Mouse (Mus musculus) forebrain, embryonic 16.5 days (tissue): Measurements from ENCODE around the gene Npc2. TPM values are rescaled to one million over a fixed set of nuclear protein-coding genes. Genes with fewer than 3 reads are reported as not detected.

Source experiments
- ATAC-seq: fragments of 200-750 bp; cut with Nextera tagmentation; 2 replicates; pipeline ENCODE4 v1.8.0; 2017; ENCODE audit warnings: mild to moderate bottlenecking, moderate library complexity
- H3K27ac ChIP-seq: fragments of 300-500 bp; sonication (generic); 2 replicates; pipeline ENCODE4 v1.5.1; 2014; ENCODE audit warnings: low read length, control low read depth
- H3K27me3 ChIP-seq: fragments of 300-500 bp; sonication (generic); replicated peaks from 2 replicates; pipeline ENCODE4 v1.6.1; 2014; ENCODE audit warnings: low read length; ENCODE audit not compliant: control insufficient read depth, insufficient read depth
- H3K36me3 ChIP-seq: fragments of 300-500 bp; sonication (generic); 2 replicates; pipeline ENCODE4 v1.6.1; 2014; ENCODE audit not compliant: control insufficient read depth, insufficient read depth
- H3K4me1 ChIP-seq: fragments of 300-500 bp; sonication (generic); replicated peaks from 2 replicates; pipeline ENCODE4 v1.6.1; 2014; ENCODE audit warnings: low read length; ENCODE audit not compliant: control insufficient read depth, insufficient read depth
- H3K4me2 ChIP-seq: fragments of 300-500 bp; sonication (generic); 2 replicates; pipeline ENCODE4 v1.6.1; 2014; ENCODE audit warnings: mild to moderate bottlenecking, low read length, control low read depth
- H3K4me3 ChIP-seq: fragments of 300-500 bp; sonication (generic); replicated peaks from 2 replicates; pipeline ENCODE4 v1.5.1; 2014; ENCODE audit warnings: mild to moderate bottlenecking, low read length, control low read depth
- H3K9ac ChIP-seq: fragments of 300-500 bp; sonication (generic); replicated peaks from 2 replicates; pipeline ENCODE4 v1.6.1; 2014; ENCODE audit warnings: low read depth, low read length, control low read depth
- H3K9me3 ChIP-seq: fragments of 300-500 bp; sonication (generic); 2 replicates; pipeline ENCODE4 v1.6.1; 2016; ENCODE audit warnings: low read length; ENCODE audit not compliant: control insufficient read depth
- WGBS: fragments of 180-500 bp; shearing (Covaris S2); extraction: QIAGEN DNeasy Blood & Tissue Kit; methylation state at CpG from one replicate; pipeline ENCODE4 v1.1.7; 2014; 5-methylcytosine and 5-hydroxymethylcytosine counted together
- polyA plus RNA-seq: library from polyadenylated mRNA; unstranded; fragments of >200 nt; fragmentation: Nextera tagmentation; extraction: Ambion mirVana; gene quantifications from 2 replicates; pipeline ENCODE4 v1.2.1, GENCODE M21; 2015

The Npc2 gene
- polyA plus RNA-seq, 1 experiment from 2014 or later, result 76.8 TPM

DNA sequence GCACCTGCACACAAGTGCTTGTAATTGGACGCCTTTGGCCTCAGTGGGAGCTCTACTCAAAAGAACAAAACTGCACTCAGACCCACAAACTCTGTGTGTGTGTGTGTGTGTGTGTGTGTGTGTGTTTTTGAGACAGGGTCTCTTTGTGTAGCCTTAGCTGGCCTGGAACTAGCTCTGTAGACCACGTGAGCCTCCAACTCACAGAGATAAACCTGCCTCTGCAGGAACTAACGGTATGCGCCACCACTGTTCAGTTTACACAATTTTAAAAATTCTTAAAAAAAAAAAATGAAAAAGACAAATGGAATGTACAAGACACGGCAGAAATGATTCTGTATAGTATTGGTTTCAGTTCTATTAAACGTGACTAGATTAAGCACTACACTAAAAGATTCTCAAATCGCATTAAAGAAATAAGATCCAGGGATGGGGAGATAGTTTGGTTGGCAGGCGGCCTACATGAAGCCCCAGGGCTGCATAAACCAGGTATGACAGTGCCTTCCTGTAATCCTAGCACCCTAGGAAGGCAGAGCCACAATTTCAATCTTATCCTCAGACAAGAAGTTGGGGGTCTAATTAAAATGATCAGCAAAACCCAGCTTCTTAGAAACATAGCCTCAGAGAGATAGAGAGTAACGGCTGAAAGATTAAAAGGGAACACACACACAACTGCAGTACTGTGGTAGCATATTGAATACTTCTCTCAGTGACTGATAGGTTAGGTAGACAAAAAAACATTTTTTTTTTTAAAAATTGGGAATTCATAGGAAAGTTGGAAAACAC is 54.3 kb downstream of the Npc2 start:
- no peak for ATAC-seq
- Histone ChIP-seq H3K4me1 (no peaks in the 10 kb centered on the region), H3K4me3 (no peak overlapping the region), H3K36me3 (no peaks in the 10 kb centered on the region), H3K9ac (no peak overlapping the region), H3K9me3 (no peaks in the 10 kb centered on the region), H3K27ac (no peak overlapping the region), H3K27me3 (no peaks in the 10 kb centered on the region), H3K4me2 (no peak overlapping the region)
- WGBS, result 90% methylated on average over 9 of the region's 9 CpGs

DNA sequence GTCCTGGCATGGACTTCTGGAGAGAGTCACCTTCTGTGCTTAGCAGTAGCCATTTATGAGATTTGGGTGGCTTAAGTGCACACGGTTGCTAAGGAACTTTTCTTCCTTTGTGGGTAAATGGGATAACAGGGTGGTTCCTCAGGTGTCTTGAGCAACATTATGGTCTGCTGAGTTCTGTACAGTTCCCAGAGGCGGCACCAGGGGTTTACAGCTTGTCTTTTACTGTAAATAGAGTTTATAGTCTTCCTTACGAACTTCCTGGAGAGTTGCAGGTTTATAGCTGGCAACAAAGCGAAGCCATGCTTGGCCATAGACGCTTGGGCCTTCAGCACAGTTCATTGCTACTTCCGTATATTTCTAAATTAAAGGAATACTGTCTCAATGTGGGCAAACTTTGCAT is 58.4 kb downstream of the Npc2 start:
- Histone ChIP-seq H3K36me3 (no peaks in the 10 kb centered on the region), H3K4me2 (no peak overlapping the region), H3K9ac (no peak overlapping the region), H3K4me3 (no peak overlapping the region), H3K27me3 (no peaks in the 10 kb centered on the region), H3K9me3 (no peaks in the 10 kb centered on the region), H3K4me1 (no peaks in the 10 kb centered on the region), H3K27ac (no peak overlapping the region)
- ATAC-seq, result no peak
- WGBS, result 80% methylated on average over 6 of the region's 6 CpGs

DNA sequence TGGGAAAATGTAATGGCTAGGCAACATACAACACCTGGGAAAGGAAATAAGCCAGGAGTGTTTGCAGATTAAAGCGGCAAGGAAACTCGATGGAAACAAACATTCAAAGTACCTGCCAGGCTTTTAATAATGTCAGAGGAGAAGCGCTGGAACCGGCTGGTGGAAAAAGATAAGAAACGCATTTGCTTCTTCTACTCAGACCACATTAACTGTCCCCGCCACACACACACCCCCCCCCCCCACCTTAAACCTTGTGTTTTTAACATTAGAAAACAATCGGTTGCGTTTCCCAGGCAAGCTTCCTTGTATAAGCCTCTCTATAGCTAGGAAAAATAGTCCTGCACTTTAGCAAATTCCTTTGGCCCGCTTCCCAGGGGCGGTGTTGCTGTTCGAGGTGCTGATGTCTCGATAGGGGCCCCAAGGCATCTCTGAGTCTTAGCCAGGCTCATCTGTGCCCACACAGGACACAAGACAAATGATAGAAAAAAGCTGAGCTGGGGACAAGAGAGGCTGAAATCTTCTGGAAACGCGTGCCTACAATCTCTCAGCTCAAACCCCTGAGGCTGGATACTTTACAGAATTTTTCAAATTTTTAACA is 63.0 kb downstream of the Npc2 start:
- Histone ChIP-seq H3K4me1 (no peaks in the 10 kb centered on the region), H3K9ac (no peak overlapping the region), H3K36me3 (no peaks in the 10 kb centered on the region), H3K27me3 (no peaks in the 10 kb centered on the region), H3K4me2 (no peak overlapping the region), H3K9me3 (no peaks in the 10 kb centered on the region), H3K4me3 (no peak overlapping the region), H3K27ac (no peak overlapping the region)
- no peak for ATAC-seq
- WGBS, result 29% methylated on average over 14 of the region's 14 CpGs

DNA sequence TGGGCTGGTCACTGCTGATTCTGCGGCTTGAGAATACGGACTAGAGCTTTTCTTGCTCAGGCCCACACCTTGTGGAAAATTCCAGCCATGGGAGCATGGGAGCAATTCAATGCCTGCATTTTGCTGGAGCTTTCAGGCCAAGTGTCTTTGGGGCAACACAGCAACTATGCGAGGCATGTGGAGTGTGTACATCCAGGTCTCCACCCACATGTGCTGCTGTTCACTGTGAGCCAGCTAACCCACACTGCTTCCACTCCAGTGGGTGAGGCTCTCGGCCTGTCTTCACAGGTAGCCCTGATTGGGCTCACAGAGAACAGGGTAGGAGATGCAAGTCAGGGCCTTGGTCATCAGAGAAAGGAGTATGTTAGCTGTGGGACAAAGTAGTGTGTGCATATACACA is 65.1 kb downstream of the Npc2 start:
- Histone ChIP-seq H3K36me3 (no peaks in the 10 kb centered on the region), H3K4me3 (no peak overlapping the region), H3K9me3 (no peaks in the 10 kb centered on the region), H3K27ac (no peak overlapping the region), H3K27me3 (no peaks in the 10 kb centered on the region), H3K4me2 (no peak overlapping the region), H3K4me1 (no peaks in the 10 kb centered on the region), H3K9ac (no peak overlapping the region)
- no peak for ATAC-seq
- WGBS, result 89% methylated on average over 4 of the region's 4 CpGs

DNA sequence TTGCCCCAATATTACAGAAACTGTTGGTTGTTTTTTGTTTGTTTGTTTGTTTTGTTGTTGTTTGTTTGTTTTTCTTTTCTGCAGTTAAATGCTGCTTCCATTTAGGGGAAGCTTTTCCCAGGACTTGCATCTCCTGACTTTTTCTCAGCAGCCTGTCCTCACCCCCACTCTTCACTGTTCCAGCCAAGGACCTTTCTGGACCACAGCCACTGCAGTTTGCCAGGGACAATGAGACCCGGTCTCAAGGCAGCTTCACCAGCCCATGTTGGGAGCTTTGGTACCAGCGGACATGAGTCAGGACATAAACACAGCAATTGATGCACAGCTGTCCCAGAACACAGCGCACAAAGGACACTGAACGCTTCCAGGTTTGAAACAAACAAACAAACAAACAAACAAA is 66.1 kb downstream of the Npc2 start:
- H3K4me2 ChIP-seq, result no peak overlapping the region
- H3K27ac ChIP-seq, result no peak overlapping the region
- ATAC-seq, result no peak
- H3K27me3 ChIP-seq, result no peaks in the 10 kb centered on the region; the same call in 1 of the 2 replicates
- H3K9ac ChIP-seq, result no peak overlapping the region
- no peaks in the 10 kb centered on the region for H3K36me3 ChIP-seq
- H3K4me3 ChIP-seq, result no peak overlapping the region
- 0 out of 2 replicates have a peak, but pooled peaks cover 4% of the 10 kb centered on the region for H3K4me1 ChIP-seq
- WGBS, result 72% methylated on average over 4 of the region's 4 CpGs
- no peaks in the 10 kb centered on the region for H3K9me3 ChIP-seq

Other genes with a start within 250 kb of the Npc2 start
- 0.06 and 0.10 TPM in 2 replicates for gene Vsx2, start 203.4 kb downstream of the Npc2 start, polyA plus RNA-seq
- gene Abcd4, start 155.7 kb downstream of the Npc2 start, polyA plus RNA-seq, result 10.1 and 15.5 TPM in 2 replicates
- gene Vrtn, start 132.1 kb downstream of the Npc2 start, polyA plus RNA-seq, result 0.18 TPM in 1 of 2 replicates, not detected in the other
- 3.4 and 4.2 TPM in 2 replicates for gene Syndig1l, start 74.3 kb downstream of the Npc2 start, polyA plus RNA-seq
- gene Isca2, start 99 bp upstream of the Npc2 start, polyA plus RNA-seq, result 108 and 141 TPM in 2 replicates
- 0.30 and 0.37 TPM in 2 replicates for gene Ltbp2, start 103.4 kb upstream of the Npc2 start, polyA plus RNA-seq
- gene Fcf1, start 197.7 kb upstream of the Npc2 start, polyA plus RNA-seq, result 108 and 118 TPM in 2 replicates
- gene Arel1, start 197.7 kb upstream of the Npc2 start, polyA plus RNA-seq, result 39.3 and 43.5 TPM in 2 replicates
- 43.6 and 43.8 TPM in 2 replicates for gene Ylpm1, start 223.2 kb upstream of the Npc2 start, polyA plus RNA-seq